ENCODE assay signal across 9 mouse cellular contexts in genomic region chr11:88357325-88357724, GRCm38 (mm10).
A peak's percentile ranks its signal among the peaks of the same experiment; 100 is the strongest.
DNase-seq lines count a peak whose midpoint lies in the region; ATAC-seq and TF ChIP-seq lines count a peak whose summit lies in the region.
"Had no signal": no experiment of that assay in that cellular context is flagged by ENCODE, and none has a peak within 500 bp of the region (broad histone marks: within the 10 kb centered on the region; RNA-seq: fewer than 3 reads in every experiment).

No protein-coding gene starts in this region.

- H3K9ac ChIP-seq in forebrain, embryonic 11.5 days (ENCODE audit: low read length): peak overlapping the region; percentile 12; the same call in 1 of the 2 replicates
- H3K9ac ChIP-seq in hindbrain, postnatal 0 days (replicated peaks; ENCODE audit: low read length): no peak overlapping the region
- H3K9ac ChIP-seq in midbrain, embryonic 16.5 days (ENCODE audit: low read depth, low read length): peak overlapping the region; percentile 12; the same call in 1 of the 2 replicates

- no peak for DNase-seq in layer of hippocampus, adult 2 months (ENCODE audit: low spot score in 2 of 2)
- no peak for DNase-seq in layer of hippocampus, adult 9-11 months
- DNase-seq in forebrain, embryonic 11.5 days (ENCODE audit: low spot score): no peak
- DNase-seq in hindbrain, postnatal 0 days (ENCODE audit: low spot score): no peak
- DNase-seq in gastrocnemius, adult 18-20 months (ENCODE audit: low spot score): no peak
- DNase-seq in adrenal gland, adult (ENCODE audit: inconsistent age in 2 of 2, low spot score in 1 of 2): no peak
- DNase-seq: thymus, postnatal 25 days had no signal

- peaks cover 3% of the 10 kb centered on the region; the same call in 1 of the 2 replicates for H3K27me3 ChIP-seq in forebrain, embryonic 11.5 days (ENCODE audit: control insufficient read depth, insufficient read depth, low read length)
- no peaks in the 10 kb centered on the region for H3K27me3 ChIP-seq in hindbrain, postnatal 0 days (ENCODE audit: insufficient read depth, low read length)
- no peaks in the 10 kb centered on the region for H3K27me3 ChIP-seq in midbrain, embryonic 16.5 days (ENCODE audit: control insufficient read depth, insufficient read depth, low read depth, low read length)

- H3K4me2 ChIP-seq in forebrain, embryonic 11.5 days (ENCODE audit: low read depth, low read length, severe bottlenecking): peak overlapping the region; percentile 24; the same call in 1 of the 2 replicates
- peak overlapping the region; percentile 2; the same call in 1 of the 2 replicates for H3K4me2 ChIP-seq in hindbrain, postnatal 0 days (ENCODE audit: low read depth, low read length)
- peak overlapping the region; percentile 31 for H3K4me2 ChIP-seq in midbrain, embryonic 16.5 days (ENCODE audit: low read length)

- H3K9me3 ChIP-seq in forebrain, embryonic 11.5 days (ENCODE audit: control insufficient read depth, low read length): no peaks in the 10 kb centered on the region
- H3K9me3 ChIP-seq in hindbrain, postnatal 0 days (ENCODE audit: low read length): no peaks in the 10 kb centered on the region
- H3K9me3 ChIP-seq in midbrain, embryonic 16.5 days (replicated peaks; ENCODE audit: control insufficient read depth, low read length, poor library complexity, severe bottlenecking): no peaks in the 10 kb centered on the region

- WGBS in forebrain, embryonic 11.5 days: 61% methylated on average over 9 of the region's 9 CpGs
- WGBS in hindbrain, postnatal 0 days: 17% methylated on average over 9 of the region's 9 CpGs
- WGBS in midbrain, embryonic 16.5 days: 27% methylated on average over 9 of the region's 9 CpGs

- peak; percentile 1 for ATAC-seq in forebrain, embryonic 11.5 days (replicated peaks; ENCODE audit: low FRiP score)
- ATAC-seq in hindbrain, postnatal 0 days: peak; percentile 34
- ATAC-seq in midbrain, embryonic 16.5 days: peak; percentile 5; the same call in 1 of the 2 replicates
- ATAC-seq in activated CD4-positive, CD25-positive, alpha-beta regulatory T cell, adult 4 months: no peak

- H3K4me3 ChIP-seq in layer of hippocampus, adult 2 months: peak overlapping the region; percentile 16; the same call in 1 of the 2 replicates
- no peak overlapping the region for H3K4me3 ChIP-seq in forebrain, embryonic 11.5 days (ENCODE audit: low read depth, low read length)
- H3K4me3 ChIP-seq in hindbrain, postnatal 0 days (ENCODE audit: low read length): no peak overlapping the region
- no peak overlapping the region for H3K4me3 ChIP-seq in midbrain, embryonic 16.5 days (ENCODE audit: low read depth, low read length)

- H3K36me3 ChIP-seq in forebrain, embryonic 11.5 days (ENCODE audit: control insufficient read depth, insufficient read depth, low read length): no peaks in the 10 kb centered on the region; the same call in 1 of the 2 replicates
- H3K36me3 ChIP-seq in hindbrain, postnatal 0 days (ENCODE audit: insufficient read depth, low read length): peaks cover 3% of the 10 kb centered on the region; the same call in 1 of the 2 replicates
- H3K36me3 ChIP-seq in midbrain, embryonic 16.5 days (ENCODE audit: control insufficient read depth, insufficient read depth, low read length): no peaks in the 10 kb centered on the region

- peaks cover 14% of the 10 kb centered on the region for H3K4me1 ChIP-seq in forebrain, embryonic 11.5 days (replicated peaks; ENCODE audit: control insufficient read depth, insufficient read depth, low read length)
- H3K4me1 ChIP-seq in hindbrain, postnatal 0 days (ENCODE audit: insufficient read depth, low read length): peaks cover 21% of the 10 kb centered on the region
- peaks cover 17% of the 10 kb centered on the region for H3K4me1 ChIP-seq in midbrain, embryonic 16.5 days (ENCODE audit: control insufficient read depth, insufficient read depth, low read length)

- H3K27ac ChIP-seq in layer of hippocampus, adult 2 months: peak overlapping the region; percentile 68
- H3K27ac ChIP-seq in forebrain, embryonic 11.5 days (ENCODE audit: low read depth, low read length): peak overlapping the region; percentile 84
- H3K27ac ChIP-seq in hindbrain, postnatal 0 days: peak overlapping the region; percentile 72
- H3K27ac ChIP-seq in midbrain, embryonic 16.5 days (ENCODE audit: low read length): peak overlapping the region; percentile 83

- no peak for TF ChIP-seq CTCF in layer of hippocampus, adult 2 months (conservative IDR thresholded peaks at IDR 0.05)
- TF ChIP-seq CTCF in hindbrain, postnatal 0 days (IDR thresholded peaks at IDR 0.05; ENCODE audit: low read depth): no peak
